Comparison of ENCODE assay signal across 12 mouse cellular contexts in genomic region chr4:82499238-82499637, GRCm38 (mm10).
A peak's percentile ranks its signal among the peaks of the same experiment; 100 is the strongest.
DNase-seq lines count a peak whose midpoint lies in the region; ATAC-seq and TF ChIP-seq lines count a peak whose summit lies in the region.
"Had no signal": no experiment of that assay in that cellular context is flagged by ENCODE, and none has a peak within 500 bp of the region (broad histone marks: within the 10 kb centered on the region; RNA-seq: fewer than 3 reads in every experiment).

No protein-coding gene starts in this region.

- intact Hi-C loops in gastrocnemius, postnatal 14 days (cut with DNase I; ENCODE audit: low total_unique reads): no loop called here

- peak; percentile 19; the same call in 1 of the 2 replicates for ATAC-seq in heart, embryonic 15.5 days (replicated peaks; ENCODE audit: insufficient number of reproducible peaks, insufficient read depth, low FRiP score, low read depth)
- ATAC-seq in midbrain, embryonic 15.5 days (replicated peaks): no peak

- peak in 1 of 2 experiments; percentile 46 for DNase-seq in layer of hippocampus, adult 2 months (ENCODE audit: low spot score in 2 of 2)
- no peak for DNase-seq in layer of hippocampus, adult 11-12 months (ENCODE audit: low spot score)
- DNase-seq in cerebellum, postnatal 25 days: peak; percentile 64 to 67
- no peak for DNase-seq in ovary, adult 18-20 months (ENCODE audit: low spot score)
- DNase-seq in gastrocnemius, postnatal 14 days: no peak
- no peak for DNase-seq in adrenal gland, postnatal 14 days
- DNase-seq: embryo, embryonic 11 days; kidney, adult 11 months had no signal

- TF ChIP-seq CTCF in layer of hippocampus, adult 2 months (conservative IDR thresholded peaks at IDR 0.05): no peak

- H3K36me3 ChIP-seq in heart, embryonic 15.5 days: peaks cover 15% of the 10 kb centered on the region
- H3K36me3 ChIP-seq in midbrain, embryonic 15.5 days (replicated peaks): no peaks in the 10 kb centered on the region
- H3K36me3 ChIP-seq: G1E had no signal

- H3K27me3 ChIP-seq in heart, embryonic 15.5 days: no peaks in the 10 kb centered on the region
- no peaks in the 10 kb centered on the region for H3K27me3 ChIP-seq in midbrain, embryonic 15.5 days (replicated peaks)

- H3K4me2 ChIP-seq in heart, embryonic 15.5 days: peak overlapping the region; percentile 90
- peak overlapping the region; percentile 41 for H3K4me2 ChIP-seq in midbrain, embryonic 15.5 days

- H3K4me3 ChIP-seq in layer of hippocampus, adult 2 months: peak overlapping the region; percentile 55
- H3K4me3 ChIP-seq in heart, embryonic 15.5 days: peak overlapping the region; percentile 35; the same call in 1 of the 2 replicates
- H3K4me3 ChIP-seq in midbrain, embryonic 15.5 days: peak overlapping the region; percentile 72; the same call in 1 of the 2 replicates
- H3K4me3 ChIP-seq: megakaryocyte, embryonic 14.5 days had no signal

- 29% methylated on average over 5 of the region's 5 CpGs for WGBS in heart, embryonic 15.5 days
- WGBS in midbrain, embryonic 15.5 days: 54% methylated on average over 5 of the region's 5 CpGs

- H3K27ac ChIP-seq in layer of hippocampus, adult 2 months: peak overlapping the region; percentile 98
- H3K27ac ChIP-seq in heart, embryonic 15.5 days: peak overlapping the region; percentile 74
- H3K27ac ChIP-seq in midbrain, embryonic 15.5 days: peak overlapping the region; percentile 52

- peaks cover 47% of the 10 kb centered on the region for H3K4me1 ChIP-seq in heart, embryonic 15.5 days (replicated peaks)
- peaks cover 6% of the 10 kb centered on the region; the same call in 1 of the 2 replicates for H3K4me1 ChIP-seq in midbrain, embryonic 15.5 days

- H3K9ac ChIP-seq in heart, embryonic 15.5 days: peak overlapping the region; percentile 58; the same call in 1 of the 2 replicates
- H3K9ac ChIP-seq in midbrain, embryonic 15.5 days: no peak overlapping the region

- H3K9me3 ChIP-seq in heart, embryonic 15.5 days (replicated peaks): no peaks in the 10 kb centered on the region
- no peaks in the 10 kb centered on the region for H3K9me3 ChIP-seq in midbrain, embryonic 15.5 days

Comparison
In these comparisons a context has a peak if more than half of its experiments do, and no peak if none do; other contexts are left out.
1. DNase-seq: peak in cerebellum, postnatal 25 days (2 of 2); none in layer of hippocampus, adult 11-12 months (single experiment), ovary, adult 18-20 months (single experiment), gastrocnemius, postnatal 14 days (single experiment) and adrenal gland, postnatal 14 days (single experiment).
2. Peak in every context shown above with its lines, with median percentiles within 50 percentile points of each other: H3K27ac ChIP-seq and H3K4me3 ChIP-seq.